Mouse (Mus musculus) ZHBTc4 (cell line): Measurements from ENCODE around the gene Coa3.

Experiments used
- DNase-seq: peaks from one replicate; pipeline ENCODE4 v3.0.0-alpha.2; 2011; ENCODE audit warnings: low read depth, low spot score

The Coa3 gene

DNA sequence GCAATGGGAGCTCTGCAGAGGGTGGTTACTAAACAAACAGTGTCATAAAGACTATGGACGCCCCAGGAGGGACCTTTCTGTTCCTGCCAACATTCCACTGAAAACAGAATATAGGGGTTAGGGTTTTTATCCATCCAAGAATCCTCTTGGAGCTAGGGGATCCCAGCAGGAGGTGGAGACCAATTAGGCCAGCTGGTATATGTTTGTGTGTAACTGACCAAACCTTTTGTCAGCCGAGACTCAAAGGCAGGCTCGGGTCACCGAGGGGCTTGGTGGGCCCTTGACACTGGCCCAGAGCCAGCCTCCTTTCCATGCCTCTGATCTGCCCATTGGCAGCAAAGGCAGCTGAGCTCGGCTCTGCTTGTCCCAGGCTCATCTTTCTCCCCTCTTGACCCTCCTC, 4.0 kb upstream of the Coa3 start:
- DNase-seq = no peak

GRCm38 (mm10) chr11:101280837-101281236, 1.9 kb upstream of the Coa3 start:
- no peak for DNase-seq

DNA sequence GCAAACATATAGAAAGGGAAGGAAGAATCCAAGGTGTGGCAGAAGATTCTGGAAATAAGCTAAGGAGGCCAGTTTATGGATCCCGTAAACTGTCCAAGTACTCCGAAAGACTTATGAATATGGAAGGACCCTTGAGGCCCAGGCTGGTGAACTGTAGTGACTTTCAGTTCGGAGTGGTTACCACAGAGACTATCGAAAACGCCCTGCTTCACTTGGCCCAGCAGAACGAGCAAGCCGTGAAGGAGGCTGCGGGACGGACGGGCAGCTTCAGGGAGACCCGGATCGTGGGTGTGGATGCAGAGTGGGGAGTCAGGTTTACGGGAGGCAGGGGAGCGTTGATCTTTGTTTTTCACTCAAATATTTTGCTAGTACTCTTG, 267 bp upstream of the Coa3 start:
- DNase-seq = peak; percentile 14

GRCm38 (mm10) chr11:101277381-101278222, 1.3 kb downstream of the Coa3 start:
- no peak for DNase-seq

DNA sequence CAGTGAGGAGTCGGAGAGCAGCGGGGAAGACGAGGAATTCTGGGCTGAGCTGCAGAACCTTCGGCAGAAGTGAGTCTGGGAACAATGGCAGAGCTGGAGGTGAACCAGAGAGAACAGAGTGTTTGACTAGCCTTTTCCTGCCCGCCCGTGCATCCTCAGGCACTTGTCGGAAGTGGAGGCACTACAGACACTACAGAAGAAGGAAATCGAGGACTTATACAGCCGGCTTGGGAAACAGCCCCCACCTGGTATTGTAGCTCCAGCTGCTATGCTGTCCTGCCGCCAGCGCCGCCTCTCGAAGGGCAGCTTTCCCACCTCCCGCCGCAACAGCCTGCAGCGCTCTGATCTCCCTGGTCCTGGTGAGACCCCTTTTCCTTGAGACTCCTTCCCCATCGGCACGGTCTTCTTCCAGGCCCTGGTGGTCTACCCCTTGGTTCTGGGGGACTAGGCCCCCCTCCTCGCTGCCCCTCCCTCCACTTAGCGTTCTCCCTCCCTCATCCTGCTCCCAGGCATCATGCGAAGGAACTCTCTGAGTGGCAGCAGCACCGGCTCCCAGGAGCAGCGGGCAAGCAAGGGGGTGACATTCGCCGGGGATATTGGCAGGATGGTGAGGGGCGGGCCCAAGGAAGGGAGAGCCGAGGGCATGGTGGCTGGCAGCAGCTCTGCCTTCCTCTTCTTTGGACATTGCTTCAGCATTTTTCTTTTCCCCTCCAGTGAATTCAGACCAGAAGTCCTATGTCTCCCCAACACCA, 2.4 kb downstream of the Coa3 start:
- peak; percentile 36 for DNase-seq

- DNase-seq = no peak
Measured at GRCm38 (mm10) chr11:101275309-101275708, 3.6 kb downstream of the Coa3 start.

DNA sequence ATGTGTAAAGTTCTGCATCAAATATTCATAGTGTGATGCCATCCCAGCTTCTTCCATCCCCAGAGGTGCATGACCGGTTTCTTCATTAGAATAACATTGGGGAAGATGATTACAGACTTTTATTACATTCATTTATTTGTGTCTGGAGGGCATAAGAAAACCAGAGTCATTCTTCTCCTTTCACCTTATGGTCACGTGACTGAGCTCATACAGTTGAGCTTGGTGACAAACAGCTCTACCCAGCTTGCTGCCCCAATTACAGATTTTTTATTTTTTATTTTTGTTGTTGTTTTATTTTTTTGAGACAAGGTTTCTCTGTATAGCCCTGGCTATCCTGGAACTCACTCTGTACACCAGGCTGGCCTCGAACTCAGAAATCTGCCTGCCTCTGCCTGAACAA, 6.5 kb downstream of the Coa3 start:
- no peak for DNase-seq

DNA sequence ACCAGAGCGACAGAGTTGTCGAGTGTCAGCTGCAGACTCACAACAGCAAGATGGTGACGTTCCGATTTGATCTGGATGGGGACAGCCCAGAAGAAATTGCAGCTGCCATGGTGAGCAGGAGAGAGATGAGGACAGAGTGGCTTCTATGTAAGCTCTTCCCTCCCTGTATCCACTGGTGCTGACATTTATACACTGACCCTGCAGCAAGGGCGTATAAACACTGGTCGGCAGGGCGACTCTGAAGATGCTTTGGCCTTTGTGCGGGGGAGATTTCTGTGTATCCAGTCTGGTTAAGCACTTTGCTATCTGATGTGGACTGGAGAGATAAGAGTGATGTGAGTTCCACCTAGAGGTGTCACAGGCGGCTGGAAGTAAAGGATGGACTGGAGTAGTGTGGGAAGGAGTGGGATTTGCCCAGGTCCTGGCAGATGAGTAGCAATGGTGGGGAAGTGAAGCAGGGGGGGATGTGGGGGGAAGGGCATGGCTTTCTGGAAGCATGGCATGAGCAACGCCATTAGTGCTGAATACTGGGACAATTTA, 9.3 kb downstream of the Coa3 start:
- peak; percentile 52 for DNase-seq

GRCm38 (mm10) chr11:101265906-101266305, 13.0 kb downstream of the Coa3 start:
- no peak for DNase-seq

- DNase-seq = peak; percentile 31
Measured at GRCm38 (mm10) chr11:101264954-101265471, 13.9 kb downstream of the Coa3 start.

- no peak for DNase-seq
Measured at GRCm38 (mm10) chr11:101263989-101264280, 15.0 kb downstream of the Coa3 start.

DNA sequence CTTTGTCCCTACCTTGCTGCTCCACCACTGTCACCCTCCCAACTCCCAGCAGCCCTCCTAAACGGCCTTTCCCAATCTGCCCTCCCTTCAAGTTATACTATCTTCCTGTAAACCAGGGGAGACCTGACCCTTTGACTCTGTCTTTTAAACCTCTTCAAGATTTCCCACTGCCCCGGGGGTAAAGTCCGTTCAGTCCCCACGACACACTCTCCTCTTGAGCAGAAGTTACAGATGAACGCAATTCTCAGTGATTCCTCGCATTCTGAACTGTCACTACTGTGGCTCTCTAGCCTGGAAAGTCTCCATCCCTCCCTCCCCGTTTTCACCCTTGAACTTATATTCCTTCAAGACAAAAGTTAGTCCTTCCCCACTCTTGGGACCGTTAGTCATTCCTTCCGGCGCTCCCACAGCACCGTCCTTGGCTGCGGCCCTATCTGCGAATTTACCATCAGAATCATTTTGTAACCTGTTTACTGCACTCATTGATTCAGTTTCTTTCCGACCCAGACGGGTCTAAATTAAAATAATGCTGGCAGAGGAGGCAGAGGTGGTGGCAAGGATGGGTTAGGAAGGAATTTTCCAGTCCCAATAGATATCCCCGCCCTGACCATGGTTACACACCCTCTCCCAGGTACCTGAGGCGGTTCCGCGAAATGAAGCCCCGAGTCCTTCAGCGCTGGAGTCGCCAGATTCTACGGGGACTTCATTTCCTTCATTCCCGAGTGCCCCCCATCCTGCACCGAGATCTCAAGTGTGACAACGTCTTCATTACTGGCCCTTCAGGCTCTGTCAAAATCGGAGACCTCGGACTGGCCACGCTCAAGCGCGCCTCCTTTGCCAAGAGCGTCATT, 15.6 kb downstream of the Coa3 start:
- no peak for DNase-seq

GRCm38 (mm10) chr11:101262272-101262967, 16.5 kb downstream of the Coa3 start:
- no peak for DNase-seq

DNA sequence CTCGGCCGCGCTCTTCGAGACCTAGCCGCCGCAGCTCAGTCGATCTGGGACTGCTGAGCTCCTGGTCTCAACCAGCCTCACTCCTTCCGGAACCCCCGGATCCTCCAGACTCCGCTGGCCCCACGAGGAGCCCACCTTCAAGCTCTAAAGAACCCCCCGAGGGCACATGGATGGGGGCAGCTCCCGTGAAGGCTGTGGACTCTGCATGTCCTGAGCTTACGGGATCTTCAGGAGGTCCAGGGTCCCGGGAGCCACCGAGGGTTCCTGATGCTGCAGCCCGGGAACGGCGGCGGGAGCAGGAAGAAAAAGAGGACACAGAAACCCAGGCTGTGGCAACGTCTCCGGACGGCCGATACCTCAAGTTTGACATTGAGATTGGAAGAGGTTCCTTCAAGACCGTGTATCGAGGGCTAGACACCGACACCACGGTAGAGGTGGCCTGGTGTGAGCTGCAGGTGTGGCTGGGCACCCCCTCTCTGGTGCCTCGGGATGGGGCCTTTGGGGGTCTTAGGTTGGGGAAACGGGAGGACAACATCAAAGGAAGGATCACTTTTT, 18.0 kb downstream of the Coa3 start:
- no peak for DNase-seq

- DNase-seq = peak; percentile 85
Measured at GRCm38 (mm10) chr11:101259948-101260825, 18.7 kb downstream of the Coa3 start, which contains the start of gene Wnk4. TSS of gene Wnk4 (plus strand) at chr11:101260567.

- no peak for DNase-seq
Measured at GRCm38 (mm10) chr11:101259261-101259712, 19.6 kb downstream of the Coa3 start.

DNA sequence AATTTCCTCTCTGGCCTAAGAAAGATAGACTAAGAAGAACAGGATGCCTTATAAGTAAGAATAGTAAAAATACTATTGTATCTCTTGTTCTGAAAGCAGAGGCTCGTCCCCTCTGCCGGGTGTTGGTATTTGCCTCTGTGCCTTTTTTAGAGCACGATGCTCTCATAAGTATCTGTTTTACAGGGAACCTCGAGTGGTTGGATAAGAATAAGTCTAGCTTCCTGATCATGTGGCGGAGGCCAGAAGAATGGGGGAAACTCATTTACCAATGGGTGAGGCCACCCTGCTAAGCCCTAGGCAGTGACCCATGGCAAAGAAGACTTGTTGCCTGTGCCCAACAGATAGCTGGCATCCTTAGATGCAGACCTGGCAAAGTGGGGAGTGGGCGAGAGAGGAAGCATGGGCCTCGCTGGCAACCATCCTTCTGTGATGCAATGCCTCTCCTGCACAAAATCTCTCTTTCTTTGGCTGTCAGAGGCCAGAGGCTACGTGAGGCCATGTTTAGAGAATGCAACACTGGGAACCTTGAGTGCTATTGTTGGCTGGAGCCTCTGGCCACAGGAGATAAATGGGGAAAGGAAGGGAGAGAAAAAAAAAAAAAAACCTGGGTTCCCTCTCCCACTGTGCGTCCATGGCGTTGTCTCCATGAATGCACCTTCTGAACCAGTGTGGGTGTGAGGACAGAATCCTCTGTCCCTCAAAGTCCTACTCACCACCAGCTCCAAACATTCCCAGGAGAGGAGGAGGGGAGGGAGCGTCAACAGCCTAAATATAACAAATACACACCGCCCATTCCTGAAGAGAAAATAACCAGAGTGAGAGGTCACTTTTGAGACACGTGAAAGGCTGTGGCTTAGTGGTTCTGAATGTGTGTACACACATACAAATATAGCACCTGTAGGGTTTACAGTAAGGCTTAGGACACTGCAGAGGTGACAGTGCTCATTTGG, 22.8 kb downstream of the Coa3 start:
- DNase-seq = no peak

DNA sequence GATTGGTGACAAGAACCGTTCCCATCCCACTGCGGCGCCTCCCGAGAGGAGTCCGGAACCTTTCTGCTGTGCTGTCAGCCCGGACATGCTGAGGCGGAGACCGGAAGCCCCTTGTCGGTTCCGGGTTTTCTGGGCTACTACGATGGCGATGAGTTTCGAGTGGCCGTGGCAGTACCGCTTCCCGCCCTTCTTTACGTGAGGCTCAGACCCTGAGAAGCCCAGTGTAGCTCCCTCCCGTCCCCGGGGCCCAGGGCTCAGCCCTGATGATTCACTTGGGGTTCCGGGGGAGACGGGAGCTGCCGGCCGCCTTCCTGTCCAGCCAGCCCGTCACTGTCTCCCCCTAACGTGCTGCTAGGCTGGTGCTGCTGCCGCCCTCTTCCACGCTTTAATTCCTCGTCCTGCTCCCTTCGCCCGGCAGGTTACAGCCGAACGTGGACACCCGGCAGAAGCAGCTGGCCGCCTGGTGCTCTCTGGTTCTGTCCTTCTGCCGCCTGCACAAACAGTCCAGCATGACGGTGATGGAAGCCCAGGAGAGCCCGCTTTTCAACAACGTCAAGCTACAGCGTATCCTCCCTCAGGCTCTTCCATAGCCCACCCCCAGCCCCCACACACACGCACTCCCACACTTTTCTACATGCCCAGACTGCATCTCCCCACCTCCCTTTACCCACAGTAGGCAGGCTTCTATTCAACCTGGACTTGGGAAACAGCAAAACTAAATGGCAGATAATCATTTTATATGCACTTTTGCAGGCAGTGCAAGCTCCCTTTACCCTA, 25.1 kb downstream of the Coa3 start, which contains the start of gene Vps25:
Gene Vps25, plus strand, starts transcription at position 95 of the 777 bp plus-strand sequence.
- DNase-seq = peak; percentile 89
